Mouse (Mus musculus) urinary bladder, postnatal 4 days (tissue): ENCODE results near the gene Slfn2.

Experiments
- DNase-seq, 2 experiments: peaks; one replicate each; pipeline ENCODE4 v3.0.0; 2021 to 2022; ENCODE audit warnings: low spot score in 2 of 2

Gene Slfn2

DNA sequence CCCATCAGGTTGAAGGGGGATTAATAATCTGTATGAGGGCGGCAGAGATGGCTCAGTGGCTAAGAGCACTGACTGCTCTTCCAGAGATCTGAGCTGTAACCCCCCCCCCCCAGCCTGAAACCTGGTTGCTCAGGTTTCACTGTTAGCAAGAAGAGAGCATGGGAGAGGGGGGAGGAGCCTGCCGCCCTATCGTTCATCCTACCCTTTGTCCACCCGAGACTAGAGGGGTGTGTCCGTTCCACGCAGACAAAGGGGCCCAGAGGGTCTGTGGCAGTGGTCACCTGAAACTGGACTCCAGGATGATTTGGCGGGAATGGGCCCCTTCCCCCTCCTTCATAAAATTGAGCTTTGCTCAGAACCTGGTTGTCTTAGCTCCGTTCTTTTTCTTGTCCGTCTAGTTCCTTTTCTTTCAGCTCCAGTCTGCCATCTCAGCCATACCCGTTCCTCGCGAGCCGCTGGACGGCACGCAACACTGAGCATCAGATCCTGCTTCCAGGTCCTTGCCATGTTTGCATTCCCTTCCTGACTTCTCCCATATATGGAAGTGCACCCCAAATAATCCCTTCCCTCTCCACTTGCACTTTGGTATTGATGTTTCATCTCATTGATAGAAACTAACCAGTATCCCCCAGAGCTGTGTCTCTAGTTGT lies 5.5 kb downstream of the Slfn2 start:
- peak in 1 of 2 experiments; percentile 9 for DNase-seq

- peak in 1 of 2 experiments; percentile 64 for DNase-seq
These were observed 13.0 kb downstream of the Slfn2 start for GRCm38 (mm10) chr11:83077714-83078422.

DNA sequence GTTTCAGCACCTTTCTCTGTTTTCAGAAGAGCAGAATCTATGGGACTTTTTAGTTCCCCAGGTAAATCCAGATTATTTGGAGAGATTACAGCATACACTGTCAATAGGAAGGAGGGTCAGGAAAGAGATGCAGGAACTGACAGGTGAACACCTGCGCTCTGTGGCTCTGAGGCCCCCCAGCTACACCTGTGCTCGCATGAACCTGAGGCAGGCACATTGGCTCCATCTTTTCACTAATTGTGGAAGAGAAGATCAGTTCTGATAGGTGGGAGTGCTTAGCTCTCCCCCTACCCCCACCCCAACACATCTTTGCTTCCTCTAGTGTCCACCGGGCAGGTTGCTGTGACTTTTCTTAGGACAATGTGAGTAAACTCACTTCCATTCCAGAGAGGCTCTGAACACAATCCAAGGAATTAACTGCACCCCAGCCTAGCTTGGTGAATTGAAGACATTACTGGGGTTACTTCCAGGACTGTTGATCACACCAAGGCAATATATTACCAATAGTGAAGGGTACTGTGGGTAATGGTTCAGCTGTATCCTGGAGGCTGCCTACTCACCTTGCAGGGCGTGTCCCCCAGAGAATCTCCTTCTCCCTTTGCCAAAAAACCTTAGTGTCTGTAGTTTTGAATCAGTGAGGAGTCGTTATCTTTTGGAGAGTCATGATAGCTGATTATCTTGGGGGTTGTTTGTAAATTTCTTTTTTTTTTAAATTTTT lies 13.7 kb downstream of the Slfn2 start:
- DNase-seq, result no peak

DNA sequence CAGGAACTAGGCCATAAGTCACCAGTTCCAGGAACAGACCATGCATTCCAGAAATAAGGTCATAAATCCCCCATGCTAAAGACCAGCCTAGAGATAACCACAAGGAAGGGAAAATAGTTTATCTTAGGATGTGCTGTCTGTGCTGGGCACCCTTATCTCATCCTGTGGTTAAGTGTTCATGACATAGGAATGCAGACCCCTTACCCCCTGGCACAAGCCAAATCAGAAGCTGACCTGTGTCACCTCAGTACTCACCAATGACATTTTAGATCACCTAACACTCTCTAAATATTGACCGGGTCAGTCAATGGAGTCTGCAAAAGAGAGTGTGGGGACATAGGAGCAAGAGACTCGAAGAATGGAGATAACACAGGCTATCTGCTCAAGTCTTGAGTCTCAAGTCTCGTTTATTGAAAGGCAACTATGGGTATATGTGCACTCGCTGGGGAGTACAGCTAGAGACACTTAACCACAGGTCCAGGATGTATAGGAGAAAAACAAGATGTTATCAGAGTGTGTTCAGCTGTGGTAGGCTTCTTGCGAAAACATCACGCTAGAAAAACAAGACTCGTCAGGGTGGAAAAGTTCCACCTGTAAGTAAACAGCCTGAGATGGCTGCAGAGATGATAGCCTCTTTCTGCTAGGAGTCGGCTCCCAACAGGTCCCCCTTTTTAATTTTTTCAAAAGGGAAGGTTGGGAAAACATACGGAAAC lies 14.7 kb downstream of the Slfn2 start:
- DNase-seq, result no peak

GRCm38 (mm10) chr11:83082741-83083473 lies 18.0 kb downstream of the Slfn2 start:
- no peak for DNase-seq

DNA sequence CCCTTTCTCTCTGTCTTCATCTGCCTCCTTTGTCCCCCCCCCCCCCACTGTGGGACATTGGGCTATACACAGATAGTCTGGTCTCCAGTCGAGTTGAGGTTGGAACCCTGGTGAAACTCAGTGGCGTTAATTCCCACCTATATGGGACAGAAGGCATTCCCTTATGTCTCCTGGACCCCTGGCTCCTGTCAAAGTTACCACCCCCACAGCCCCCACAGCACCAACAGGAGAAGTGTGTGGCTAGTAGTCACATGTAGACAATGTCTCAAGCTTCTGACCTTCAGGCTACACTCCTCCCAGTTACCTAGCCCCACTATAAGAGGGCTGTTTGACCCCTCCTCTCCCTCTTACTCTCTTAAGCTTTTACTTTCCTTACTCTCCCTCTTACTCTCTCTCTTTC lies 19.2 kb downstream of the Slfn2 start:
- no peak for DNase-seq

DNA sequence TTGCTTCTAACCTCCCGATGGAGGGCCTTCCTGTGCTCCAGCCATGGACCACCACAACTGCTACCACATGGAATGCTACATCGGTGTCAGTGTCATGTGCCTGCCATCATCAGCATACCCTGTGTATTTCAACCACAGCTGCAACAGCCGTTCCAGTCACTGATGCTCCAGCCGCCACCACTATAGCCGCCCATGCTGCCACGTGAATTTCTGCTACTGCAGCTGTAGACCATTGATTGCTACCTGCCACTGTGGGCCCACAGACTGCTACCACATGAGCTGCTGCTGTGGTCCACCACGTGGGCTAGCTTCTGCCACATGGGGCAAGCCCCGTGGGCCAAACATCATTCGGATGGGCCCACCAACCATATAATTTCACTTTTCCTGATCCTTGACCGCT lies 19.8 kb downstream of the Slfn2 start:
- peak in 1 of 2 experiments; percentile 45 for DNase-seq

DNA sequence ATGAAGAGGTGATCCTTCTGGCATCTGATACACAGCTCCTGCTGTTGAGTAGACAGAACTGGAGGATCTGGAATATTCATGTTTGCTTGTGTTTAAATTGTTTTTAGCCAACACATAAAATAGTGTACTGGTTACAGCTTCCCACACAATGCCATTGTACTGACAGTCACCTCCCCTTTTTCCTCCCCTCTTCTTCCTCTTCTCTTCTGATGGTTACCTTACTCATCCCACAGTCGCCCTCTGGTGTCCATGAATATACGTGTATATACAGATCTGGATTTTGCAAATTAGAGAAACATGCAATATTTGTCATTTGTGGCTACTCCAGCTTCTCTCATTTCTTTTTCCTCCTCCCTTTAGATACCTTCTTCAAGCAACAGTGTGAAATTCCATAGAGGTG lies 50.2 kb downstream of the Slfn2 start:
- no peak for DNase-seq

DNA sequence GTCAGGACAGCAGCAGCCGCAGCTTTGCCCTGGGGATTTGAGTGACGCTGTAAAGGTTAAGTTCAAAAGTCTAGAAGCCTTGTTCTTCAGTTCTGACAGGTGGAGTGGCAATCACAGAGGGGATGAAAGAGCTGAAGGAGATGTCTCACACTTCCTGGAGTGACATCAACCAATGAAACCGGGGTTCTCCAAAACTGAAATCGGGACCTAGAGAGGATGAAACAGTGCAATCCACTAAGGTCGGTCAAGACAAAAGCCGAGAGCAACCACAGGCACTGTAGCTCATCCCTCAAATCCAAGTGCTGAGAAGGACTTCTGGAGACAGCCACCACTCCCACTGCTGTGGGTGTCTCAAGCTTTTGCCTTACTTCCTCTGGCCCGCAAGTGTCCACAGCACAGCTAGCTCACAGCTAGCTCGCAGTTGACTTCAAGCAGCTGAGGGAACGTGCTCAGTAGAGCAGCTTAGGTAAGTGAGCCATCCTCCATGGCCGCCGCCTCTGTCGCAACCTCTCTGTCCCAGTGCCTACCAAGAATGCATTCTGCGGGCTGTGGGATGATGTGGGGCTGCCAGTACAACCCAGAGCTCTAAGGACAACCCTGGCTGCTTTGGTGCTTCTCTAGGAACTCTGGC lies 51.8 kb downstream of the Slfn2 start, which contains the start of gene Slfn1:
Slfn1 (plus strand) TSS at position 253 of the 631 bp plus-strand sequence.
- DNase-seq, result no peak

DNA sequence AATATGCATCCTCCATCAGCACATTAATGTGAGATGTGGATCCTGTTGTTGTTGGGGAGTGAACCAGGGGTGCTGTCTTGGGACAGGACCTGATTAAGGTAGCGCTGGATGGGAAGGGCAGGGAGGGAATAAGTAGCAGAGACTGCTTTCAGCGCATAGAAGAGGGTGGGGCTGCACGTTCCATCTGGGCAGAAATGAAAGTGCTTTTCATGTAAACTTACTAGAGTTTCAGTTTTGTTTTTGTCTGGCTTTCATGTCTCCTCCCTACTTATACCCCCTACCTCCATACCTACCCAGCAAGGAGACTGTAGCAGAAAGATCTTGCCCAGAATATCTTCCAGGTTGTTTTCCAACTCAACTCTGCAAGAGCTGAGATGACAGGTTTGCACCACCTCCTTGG lies 53.1 kb downstream of the Slfn2 start:
- no peak for DNase-seq
